Mouse (Mus musculus) yolk sac, embryonic 10.5 days (tissue): ENCODE results near the gene Ceacam9.

Experiments used
- DNase-seq: peaks from one replicate; pipeline ENCODE4 v3.0.0-alpha.2; 2017; ENCODE audit warnings: low spot score

Gene Ceacam9

GRCm38 (mm10) chr7:16745373-16745772 lies 23.6 kb downstream of the Ceacam9 start:
- peak; percentile 66 for DNase-seq

GRCm38 (mm10) chr7:16746093-16746492 lies 24.4 kb downstream of the Ceacam9 start:
- peak; percentile 31 for DNase-seq

- no peak for DNase-seq
Measured at GRCm38 (mm10) chr7:16747656-16748055, 25.9 kb downstream of the Ceacam9 start.

DNA sequence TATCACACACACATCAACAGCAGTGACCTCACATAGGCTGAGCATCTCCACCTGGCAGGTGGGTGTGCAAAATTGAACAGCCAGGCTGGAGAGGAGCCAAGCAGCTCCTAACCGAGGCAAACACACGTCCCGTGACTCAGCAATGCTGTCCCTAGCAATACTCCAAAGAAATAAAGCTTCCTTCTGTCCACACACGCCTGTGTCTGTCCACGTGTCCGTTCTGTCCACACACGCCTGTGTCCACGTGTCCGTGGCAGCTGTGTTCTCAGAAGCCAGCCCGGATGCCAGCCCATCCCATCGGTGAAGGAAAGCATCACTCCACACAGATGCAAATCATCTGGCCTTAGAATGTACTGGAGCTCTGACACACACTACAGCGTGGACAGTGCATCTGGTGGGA lies 30.3 kb downstream of the Ceacam9 start:
- no peak for DNase-seq

GRCm38 (mm10) chr7:16755362-16756017 lies 33.8 kb downstream of the Ceacam9 start:
- DNase-seq, result no peak

DNA sequence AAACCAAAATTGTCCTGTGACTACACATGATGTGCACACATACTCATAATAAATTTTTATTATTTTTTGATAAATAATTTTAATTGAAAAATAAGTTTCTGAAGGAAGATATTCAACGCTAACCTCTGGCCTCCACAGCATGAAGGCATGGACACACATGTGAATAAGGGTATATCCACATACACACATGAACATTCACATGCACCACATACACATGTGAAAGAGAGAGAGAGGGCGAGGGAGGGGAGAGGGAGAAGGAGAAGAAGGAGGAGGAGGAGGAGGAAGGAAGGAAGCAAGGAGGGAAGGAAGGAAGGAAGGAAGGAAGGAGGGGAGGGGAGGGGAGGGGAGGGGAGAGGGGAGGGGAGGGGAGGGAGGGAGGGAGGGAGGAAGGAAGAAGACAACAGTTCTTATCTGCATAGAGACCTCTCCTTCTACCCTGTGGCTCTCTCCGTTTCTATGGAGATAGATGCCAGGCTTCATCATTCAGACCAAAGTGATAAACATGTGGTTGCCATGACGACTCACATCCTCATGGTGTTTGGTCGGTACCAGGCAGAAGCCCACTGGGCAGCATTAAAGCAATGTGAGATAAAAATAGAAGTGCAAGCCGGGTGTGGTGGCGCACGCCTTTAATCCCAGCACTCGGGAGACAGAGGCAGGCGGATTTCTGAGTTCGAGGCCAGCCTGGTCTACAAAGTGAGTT lies 37.3 kb downstream of the Ceacam9 start:
- DNase-seq, result no peak

- DNase-seq, result peak; percentile 59
Measured at GRCm38 (mm10) chr7:16760292-16760691, 38.6 kb downstream of the Ceacam9 start.

- no peak for DNase-seq
Measured at GRCm38 (mm10) chr7:16761005-16761481, 39.3 kb downstream of the Ceacam9 start.

DNA sequence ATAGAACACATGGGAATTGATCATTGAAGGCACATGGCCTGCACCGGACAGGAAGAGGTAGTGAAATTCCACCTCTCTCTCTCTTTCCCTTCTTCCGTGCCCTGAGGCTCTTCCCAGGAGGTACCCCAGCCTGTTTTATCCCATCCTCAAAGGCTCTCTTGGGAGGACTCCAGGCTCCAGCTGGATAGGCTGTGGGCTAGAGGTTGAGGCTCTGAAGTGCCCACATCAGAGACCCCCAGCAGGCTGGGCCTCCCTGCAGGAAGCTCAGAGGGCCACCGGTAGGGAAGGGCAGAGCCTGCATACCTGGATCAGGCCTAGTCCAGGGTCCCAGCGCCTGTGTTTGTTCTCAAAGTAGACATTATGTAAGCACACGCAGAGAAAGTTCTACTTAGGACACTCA lies 39.9 kb downstream of the Ceacam9 start:
- no peak for DNase-seq

GRCm38 (mm10) chr7:16763463-16764218 lies 41.9 kb downstream of the Ceacam9 start:
- DNase-seq, result no peak

DNA sequence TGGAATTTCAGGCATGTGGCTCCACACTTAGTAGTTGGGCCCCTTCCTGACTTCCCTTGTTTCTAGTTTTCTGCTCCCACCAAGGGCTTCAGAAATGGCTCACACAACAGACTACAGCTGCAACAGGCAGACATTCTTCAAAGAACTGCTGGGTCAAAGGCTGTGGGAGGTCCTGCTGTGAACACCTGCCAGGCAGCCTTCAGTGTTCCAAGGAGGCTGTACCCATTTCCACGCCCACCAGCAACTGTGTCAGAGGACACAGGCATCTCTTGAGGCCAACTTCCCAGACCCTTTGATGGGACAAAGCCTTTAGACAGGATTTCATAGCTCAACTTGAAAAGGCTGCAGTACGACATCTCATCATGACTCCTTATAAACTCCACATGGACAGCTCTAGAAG lies 44.7 kb downstream of the Ceacam9 start:
- DNase-seq, result no peak
